Mouse (Mus musculus) cerebellum, adult 2 months (tissue): ENCODE measurements around the gene Atp2b2.

Source experiments
- CTCF ChIP-seq: fragments of 200-500 bp; IDR thresholded peaks from 2 replicates; pipeline ENCODE4 v1.5.1; 2011; ENCODE audit warnings: low read depth, mild to moderate bottlenecking, control low read depth, low read length, moderate library complexity, borderline replicate concordance; ENCODE audit not compliant: insufficient read depth
- POLR2A ChIP-seq: fragments of 200-500 bp; IDR thresholded peaks from 2 replicates; pipeline ENCODE4 v1.6.1; 2011; ENCODE audit warnings: low read length, control low read depth, borderline replicate concordance; ENCODE audit not compliant: insufficient read depth

DNA sequence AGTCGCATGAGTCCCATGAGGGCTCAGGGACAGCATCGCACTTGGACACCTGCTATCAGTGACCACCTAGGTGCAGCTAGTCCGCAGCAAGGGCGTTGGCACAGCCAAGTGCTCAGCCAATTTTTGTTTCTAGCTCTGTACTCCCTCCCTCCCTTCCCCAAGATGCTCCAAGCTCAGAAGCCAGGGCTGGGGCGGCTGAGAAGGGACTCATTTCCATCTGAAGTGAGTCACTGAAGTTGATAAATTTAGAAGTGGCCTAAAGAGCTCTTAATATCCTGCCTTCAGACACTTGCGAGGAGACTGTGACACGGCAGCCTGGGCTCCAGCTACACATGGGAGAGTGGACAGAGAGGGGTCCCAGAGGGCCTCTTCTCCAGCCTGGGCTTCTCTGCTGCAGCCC, 160.0 kb downstream of the Atp2b2 start:
- TF ChIP-seq POLR2A (no peak), CTCF (no peak)
